Mouse (Mus musculus) B cell, adult 67 days (primary cell): Measurements from ENCODE around the gene Gabra4. TPM values are rescaled to one million over a fixed set of nuclear protein-coding genes. Genes with fewer than 3 reads are reported as not detected.

ENCODE experiments used
- total RNA-seq, 2 experiments: library from RNA; stranded (reverse); gene quantifications; 4 replicates each; pipeline ENCODE4 v1.2.4; 2023

Gene Gabra4
- total RNA-seq, result not detected

GRCm38 (mm10) chr5:71658115-71658497, at the start of gene Gabra4:
Gene Gabra4 (minus strand): TSS chr5:71658308.

GRCm38 (mm10) chr5:71657482-71658114, 510 bp downstream of the Gabra4 start, which contains the start of gene Gabrb1:
Gene Gabrb1 (plus strand): TSS chr5:71658113.

GRCm38 (mm10) chr5:71548079-71548478, 110.0 kb downstream of the Gabra4 start, which contains the start of gene Cox7b2:
Gene Cox7b2 (minus strand): TSS chr5:71548205.

Other genes with a start within 250 kb of the Gabra4 start
- gene Cox7b2, start 110.1 kb downstream of the Gabra4 start, total RNA-seq, result not detected
- gene Gabrb1, start 195 bp downstream of the Gabra4 start, total RNA-seq, result not detected